Mouse (Mus musculus) hindbrain, postnatal 0 days (tissue): ENCODE measurements around the gene Grik4. TPM values are rescaled to one million over a fixed set of nuclear protein-coding genes. Genes with fewer than 3 reads are reported as not detected.

ENCODE experiments used
- ATAC-seq: fragments of 200-750 bp; cut with Nextera tagmentation; 2 replicates; pipeline ENCODE4 v1.8.0; 2017; ENCODE audit warnings: mild to moderate bottlenecking, moderate TSS enrichment, moderate library complexity
- DNase-seq: peaks from one replicate; pipeline ENCODE4 v3.0.0-alpha.2; 2015; ENCODE audit warnings: low spot score
- H3K27ac ChIP-seq: fragments of 300-500 bp; sonication (generic); 2 replicates; pipeline ENCODE4 v1.5.1; 2014; ENCODE audit warnings: mild to moderate bottlenecking
- H3K27me3 ChIP-seq: fragments of 300-500 bp; sonication (generic); 2 replicates; pipeline ENCODE4 v1.6.1; 2014; ENCODE audit warnings: low read length, mixed read lengths; ENCODE audit not compliant: insufficient read depth
- H3K36me3 ChIP-seq: fragments of 300-500 bp; sonication (generic); 2 replicates; pipeline ENCODE4 v1.6.1; 2014; ENCODE audit warnings: low read length, mixed read lengths; ENCODE audit not compliant: insufficient read depth
- H3K4me1 ChIP-seq: fragments of 300-500 bp; sonication (generic); 2 replicates; pipeline ENCODE4 v1.6.1; 2014; ENCODE audit warnings: antibody characterized with exemption, low read length, mixed read lengths; ENCODE audit not compliant: insufficient read depth
- H3K4me2 ChIP-seq: fragments of 300-500 bp; sonication (generic); 2 replicates; pipeline ENCODE4 v1.6.1; 2014; ENCODE audit warnings: low read depth, mild to moderate bottlenecking, low read length, moderate library complexity, mixed read lengths
- H3K4me3 ChIP-seq: fragments of 300-500 bp; sonication (generic); 2 replicates; pipeline ENCODE4 v1.5.1; 2014; ENCODE audit warnings: low read length
- H3K9ac ChIP-seq: fragments of 300-500 bp; sonication (generic); replicated peaks from 2 replicates; pipeline ENCODE4 v1.6.1; 2014; ENCODE audit warnings: mild to moderate bottlenecking, low read length, moderate library complexity, mixed read lengths
- H3K9me3 ChIP-seq: fragments of 300-500 bp; sonication (generic); 2 replicates; pipeline ENCODE4 v1.6.1; 2016; ENCODE audit warnings: low read length, mixed read lengths
- CTCF ChIP-seq: IDR thresholded peaks from 2 replicates; pipeline ENCODE4 v1.5.1; 2016; ENCODE audit warnings: antibody characterized with exemption, control low read depth, low read depth
- WGBS: fragments of 180-500 bp; shearing (Covaris S2); extraction: QIAGEN DNeasy Blood & Tissue Kit; methylation state at CpG from one replicate; pipeline ENCODE4 v1.1.7; 2014; 5-methylcytosine and 5-hydroxymethylcytosine counted together
- polyA plus RNA-seq: library from polyadenylated mRNA; unstranded; fragments of >200 nt; fragmentation: Nextera tagmentation; extraction: Ambion mirVana; gene quantifications from 2 replicates; pipeline ENCODE4 v1.2.1, GENCODE M21; 2015
- total RNA-seq: library from RNA; depleted of rRNA; stranded (reverse); fragments of >200 nt; gene quantifications from 2 replicates; pipeline ENCODE4 v1.2.3, GENCODE M21; 2014

Grik4 gene
- total and polyA plus RNA-seq, 2 experiments from 2014 or later = 9.4 to 18.2 TPM

DNA sequence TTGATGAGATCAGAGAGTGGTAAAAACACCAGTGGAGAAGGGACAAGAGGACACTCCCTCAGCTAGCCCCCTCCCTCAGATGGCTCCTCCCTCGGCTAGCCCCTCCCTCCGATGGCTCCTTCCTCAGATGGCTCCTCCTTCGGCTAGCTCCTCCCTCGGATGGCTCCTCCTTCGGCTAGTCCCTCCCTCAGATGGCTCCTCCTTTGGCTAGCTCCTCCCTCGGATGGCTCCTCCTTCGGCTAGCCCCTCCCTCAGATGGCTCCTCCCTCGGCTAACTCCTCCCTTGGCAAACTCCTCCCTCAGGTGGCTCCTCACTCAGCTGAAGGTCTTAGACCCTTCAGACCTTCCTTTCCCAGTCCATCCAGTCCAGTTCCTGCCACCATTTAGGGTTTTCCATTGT, 51.5 kb downstream of the Grik4 start:
- H3K4me3 ChIP-seq = no peak overlapping the region
- WGBS = 85% methylated on average over 8 of the region's 8 CpGs
- H3K4me1 ChIP-seq = peaks cover 7% of the 10 kb centered on the region
- H3K9me3 ChIP-seq = no peaks in the 10 kb centered on the region
- no peaks in the 10 kb centered on the region for H3K36me3 ChIP-seq
- H3K27me3 ChIP-seq = no peaks in the 10 kb centered on the region
- DNase-seq (no peak), ATAC-seq (no peak)
- TF ChIP-seq CTCF = no peak
- H3K9ac ChIP-seq = no peak overlapping the region
- H3K4me2 ChIP-seq = no peak overlapping the region
- H3K27ac ChIP-seq = no peak overlapping the region

DNA sequence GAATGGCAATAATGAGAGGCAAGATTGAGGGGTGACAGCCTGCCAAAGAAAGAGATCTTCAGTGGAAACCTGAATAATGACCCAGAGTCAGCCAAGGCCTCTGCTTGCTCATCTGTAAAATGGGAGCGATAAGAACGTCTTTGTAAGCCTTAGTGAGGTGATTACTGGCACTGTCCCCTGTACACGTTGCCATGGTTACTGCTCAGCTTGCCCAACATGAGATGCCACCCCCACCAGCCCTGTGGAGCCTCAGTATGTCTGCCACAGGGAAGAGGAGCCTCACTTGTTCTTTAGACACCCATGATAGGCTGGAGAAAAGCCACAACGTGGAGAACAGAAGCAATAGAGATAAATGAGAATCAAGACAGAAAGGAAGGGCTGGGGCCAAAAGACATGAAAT, 56.4 kb downstream of the Grik4 start:
- ATAC-seq = no peak
- TF ChIP-seq CTCF = no peak
- Histone ChIP-seq H3K4me1 (0 out of 2 replicates have a peak, but pooled peaks cover 7% of the 10 kb centered on the region), H3K4me2 (no peak overlapping the region), H3K27ac (no peak overlapping the region), H3K36me3 (no peaks in the 10 kb centered on the region), H3K27me3 (no peaks in the 10 kb centered on the region), H3K9me3 (no peaks in the 10 kb centered on the region), H3K4me3 (no peak overlapping the region), H3K9ac (no peak overlapping the region)
- DNase-seq = no peak
- 55% methylated on average over 4 of the region's 4 CpGs for WGBS

DNA sequence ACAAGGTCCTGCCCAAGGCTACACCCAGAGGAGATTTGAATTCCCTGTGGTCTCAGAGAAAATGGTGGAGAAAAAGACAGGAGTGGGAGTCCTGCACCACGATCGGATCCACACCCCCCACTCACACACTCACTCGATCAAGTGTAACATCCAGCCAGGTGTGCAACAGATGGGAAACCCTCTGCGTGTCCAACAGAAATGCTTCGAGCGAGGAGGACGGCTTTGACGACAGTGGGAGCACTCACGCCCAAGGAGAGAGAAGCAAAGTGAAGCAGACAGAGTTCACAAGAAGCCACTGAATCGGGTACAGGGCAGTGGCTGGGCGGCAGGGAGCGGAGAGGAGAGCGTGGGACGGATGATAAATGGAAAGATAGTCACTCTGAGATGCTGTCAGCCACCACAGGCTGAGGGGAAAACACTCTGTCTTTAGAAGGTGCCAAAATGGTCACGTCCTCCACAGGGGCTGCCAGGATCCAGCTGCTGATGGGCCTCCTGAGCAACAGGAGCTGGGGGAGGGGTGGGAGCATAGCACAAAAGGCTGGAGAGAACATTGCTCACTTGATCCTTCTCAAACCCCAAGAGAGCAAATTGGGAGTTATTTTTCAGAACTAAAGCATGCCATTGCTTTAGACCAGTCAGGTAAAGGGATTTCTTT, 58.1 kb downstream of the Grik4 start:
- DNase-seq = no peak
- TF ChIP-seq CTCF = no peak
- no peak for ATAC-seq
- no peaks in the 10 kb centered on the region for H3K36me3 ChIP-seq
- no peak overlapping the region for H3K4me3 ChIP-seq
- WGBS = 51% methylated on average over 15 of the region's 15 CpGs
- H3K4me1 ChIP-seq = 0 out of 2 replicates have a peak, but pooled peaks cover 7% of the 10 kb centered on the region
- H3K9ac ChIP-seq = no peak overlapping the region
- H3K27ac ChIP-seq = no peak overlapping the region
- no peak overlapping the region for H3K4me2 ChIP-seq
- no peaks in the 10 kb centered on the region for H3K27me3 ChIP-seq
- no peaks in the 10 kb centered on the region for H3K9me3 ChIP-seq

DNA sequence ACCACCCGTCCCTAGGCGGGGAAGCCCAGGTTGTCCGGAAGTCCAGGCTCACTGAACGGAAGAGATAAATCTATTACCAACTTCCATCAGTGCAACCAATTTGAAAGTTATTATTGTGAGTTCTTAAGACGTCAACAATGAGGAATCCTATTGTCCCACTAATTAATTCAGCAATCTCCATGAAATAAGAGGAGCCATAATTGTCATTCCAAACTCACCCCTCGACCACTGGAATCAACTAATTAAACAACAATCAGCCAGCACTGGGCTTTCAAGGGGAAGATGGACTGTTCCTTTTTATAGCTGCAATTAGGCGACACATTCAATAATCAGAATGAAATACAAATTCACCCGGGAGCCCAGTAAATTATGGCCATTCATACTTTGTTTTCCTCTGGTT, 58.7 kb downstream of the Grik4 start:
- H3K9ac ChIP-seq = no peak overlapping the region
- DNase-seq (no peak), ATAC-seq (no peak)
- no peaks in the 10 kb centered on the region for H3K27me3 ChIP-seq
- no peak overlapping the region for H3K4me3 ChIP-seq
- 0 out of 2 replicates have a peak, but pooled peaks cover 7% of the 10 kb centered on the region for H3K4me1 ChIP-seq
- no peak for TF ChIP-seq CTCF
- 54% methylated on average over 8 of the region's 8 CpGs for WGBS
- H3K9me3 ChIP-seq = no peaks in the 10 kb centered on the region
- H3K27ac ChIP-seq = no peak overlapping the region
- H3K36me3 ChIP-seq = no peaks in the 10 kb centered on the region
- H3K4me2 ChIP-seq = no peak overlapping the region

DNA sequence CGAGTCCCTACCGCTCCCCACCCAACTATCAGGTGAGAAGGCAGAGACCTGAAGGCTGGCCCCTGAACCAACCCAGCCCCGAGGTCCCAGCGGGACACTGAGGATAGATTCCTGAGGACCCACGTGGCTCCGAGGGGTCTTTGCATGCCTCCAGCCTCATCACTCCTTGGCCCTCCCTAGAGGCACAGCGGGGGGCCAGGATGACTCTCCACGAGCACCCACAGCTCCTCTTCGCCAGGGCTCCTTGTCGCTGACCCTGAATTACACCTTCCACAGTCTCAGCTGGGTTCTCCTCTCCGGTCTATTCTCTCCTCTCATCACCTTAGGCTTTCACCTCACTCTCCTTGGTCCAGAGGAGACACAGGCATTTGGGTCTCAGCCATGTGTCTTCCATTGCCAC, 59.2 kb downstream of the Grik4 start:
- Histone ChIP-seq H3K27ac (no peak overlapping the region), H3K4me3 (no peak overlapping the region), H3K4me1 (0 out of 2 replicates have a peak, but pooled peaks cover 7% of the 10 kb centered on the region), H3K36me3 (no peaks in the 10 kb centered on the region), H3K9me3 (no peaks in the 10 kb centered on the region), H3K27me3 (no peaks in the 10 kb centered on the region), H3K4me2 (no peak overlapping the region), H3K9ac (no peak overlapping the region)
- DNase-seq = no peak
- 80% methylated on average over 11 of the region's 11 CpGs for WGBS
- TF ChIP-seq CTCF = no peak
- no peak for ATAC-seq

DNA sequence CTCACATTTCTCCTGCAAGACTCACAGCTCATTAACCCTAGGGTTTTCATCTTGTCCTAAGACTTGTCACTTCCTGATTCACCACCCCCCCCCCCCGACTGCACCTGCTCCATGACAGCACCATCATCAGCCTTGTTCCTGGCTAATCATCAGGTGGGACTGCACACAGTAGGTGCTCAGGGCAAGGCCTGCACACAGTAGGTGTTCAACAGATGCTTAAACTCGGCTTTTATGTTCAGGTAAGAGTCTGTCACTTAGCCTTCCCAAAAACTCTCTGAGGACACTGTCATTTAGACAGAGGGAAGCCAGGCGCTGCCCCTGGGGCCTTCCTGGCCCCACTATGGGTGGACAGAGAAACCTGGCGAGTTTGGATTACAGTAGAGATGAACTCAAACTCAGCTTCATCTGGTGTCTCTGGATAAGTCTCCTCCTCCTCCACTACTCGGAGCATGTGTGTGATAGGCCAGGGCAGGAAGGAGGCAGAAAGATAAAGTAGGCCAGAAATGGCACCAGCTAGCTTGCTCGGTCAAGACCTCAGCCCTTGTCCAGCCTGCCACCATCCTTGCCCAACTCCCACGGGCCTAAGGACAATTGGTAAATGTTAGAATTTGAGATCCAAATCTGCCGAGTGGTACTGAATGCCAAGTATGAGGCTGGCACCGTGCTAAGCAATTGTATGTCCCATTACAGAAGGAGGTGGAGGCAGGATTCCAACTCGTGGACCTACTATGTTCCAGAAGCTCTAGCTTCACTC, 61.1 kb downstream of the Grik4 start:
- H3K4me3 ChIP-seq = no peak overlapping the region
- H3K27me3 ChIP-seq = no peaks in the 10 kb centered on the region
- H3K36me3 ChIP-seq = no peaks in the 10 kb centered on the region
- DNase-seq = no peak
- H3K27ac ChIP-seq = no peak overlapping the region
- no peak overlapping the region for H3K9ac ChIP-seq
- no peak for TF ChIP-seq CTCF
- ATAC-seq = no peak
- H3K4me1 ChIP-seq = 0 out of 2 replicates have a peak, but pooled peaks cover 11% of the 10 kb centered on the region
- no peaks in the 10 kb centered on the region for H3K9me3 ChIP-seq
- 82% methylated on average over 10 of the region's 10 CpGs for WGBS
- H3K4me2 ChIP-seq = no peak overlapping the region

DNA sequence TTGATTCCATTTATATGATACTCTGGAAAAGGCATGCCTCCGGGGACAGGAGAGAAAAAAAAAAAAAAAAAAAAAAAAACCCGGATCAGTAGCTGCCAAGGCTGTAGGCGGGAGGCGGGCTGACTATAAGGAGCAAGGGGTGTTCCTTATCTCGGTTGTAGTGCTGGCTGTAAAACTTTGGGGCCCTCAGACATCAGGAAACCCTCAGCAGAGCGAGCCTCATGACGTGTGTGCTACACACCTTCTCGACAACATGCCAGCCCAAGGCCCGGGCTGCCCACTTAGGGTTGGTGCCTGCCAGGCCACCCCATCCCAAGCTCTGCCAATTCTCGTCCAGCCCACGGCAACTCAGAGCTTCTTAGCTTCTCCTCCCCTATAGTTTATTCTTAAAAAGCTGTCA, 62.0 kb downstream of the Grik4 start:
- 56% methylated on average over 11 of the region's 11 CpGs for WGBS
- no peak overlapping the region for H3K27ac ChIP-seq
- H3K27me3 ChIP-seq = no peaks in the 10 kb centered on the region
- no peak overlapping the region for H3K4me3 ChIP-seq
- no peak overlapping the region for H3K9ac ChIP-seq
- no peaks in the 10 kb centered on the region for H3K36me3 ChIP-seq
- TF ChIP-seq CTCF = no peak
- no peaks in the 10 kb centered on the region for H3K9me3 ChIP-seq
- 0 out of 2 replicates have a peak, but pooled peaks cover 8% of the 10 kb centered on the region for H3K4me1 ChIP-seq
- no peak overlapping the region for H3K4me2 ChIP-seq
- ATAC-seq (no peak), DNase-seq (no peak)
